In the genomic region with DNA sequence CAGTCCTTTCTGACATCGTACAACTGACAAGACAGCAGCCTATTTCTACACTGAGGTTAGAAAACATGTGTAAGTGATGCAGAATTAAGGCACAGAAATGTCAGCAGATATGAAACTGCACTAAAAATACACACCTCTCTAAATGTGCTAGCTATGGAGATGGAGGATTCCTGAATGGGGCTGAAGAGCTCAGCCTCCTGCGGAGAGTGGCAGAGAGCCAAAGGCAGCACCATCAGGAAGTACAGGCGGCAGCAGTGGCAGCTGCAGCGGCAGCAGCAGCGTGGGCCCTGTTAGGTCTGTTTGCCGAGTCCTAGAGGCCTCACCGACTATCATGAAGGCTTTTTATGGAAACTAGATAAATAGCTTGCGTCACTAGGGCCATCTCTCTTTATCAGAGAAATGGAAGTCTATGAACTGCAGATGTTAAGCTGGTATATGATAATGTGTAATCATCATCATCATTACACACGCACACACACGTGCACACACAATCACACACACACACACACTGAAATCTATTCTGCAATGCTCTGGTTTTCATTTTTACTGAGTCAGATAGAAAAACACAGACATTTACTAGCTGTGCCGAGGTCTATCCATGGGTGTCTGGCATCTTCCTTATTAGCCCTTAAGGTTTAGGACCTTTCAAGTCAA, we compare ENCODE assay signal across 8 mouse cellular contexts.
A peak's percentile ranks its signal among the peaks of the same experiment; 100 is the strongest.
DNase-seq lines count a peak whose midpoint lies in the region; ATAC-seq and TF ChIP-seq lines count a peak whose summit lies in the region.

No protein-coding gene starts in this region.

- H3K4me2 ChIP-seq in limb, embryonic 13.5 days (replicated peaks) = no peak overlapping the region; the same call in 1 of the 2 replicates
- no peak overlapping the region for H3K4me2 ChIP-seq in liver, embryonic 14.5 days (ENCODE audit: low read depth)

- no peak overlapping the region for H3K27ac ChIP-seq in limb, embryonic 13.5 days
- no peak overlapping the region for H3K27ac ChIP-seq in limb, embryonic 10.5 days
- H3K27ac ChIP-seq in liver, embryonic 14.5 days = no peak overlapping the region

- H3K9ac ChIP-seq in limb, embryonic 13.5 days = no peak overlapping the region
- H3K9ac ChIP-seq in liver, embryonic 14.5 days (replicated peaks) = no peak overlapping the region

- H3K27me3 ChIP-seq in limb, embryonic 13.5 days = peaks cover 25% of the 10 kb centered on the region
- no peaks in the 10 kb centered on the region; the same call in 1 of the 2 replicates for H3K27me3 ChIP-seq in limb, embryonic 10.5 days (ENCODE audit: low read depth, poor library complexity, severe bottlenecking)
- H3K27me3 ChIP-seq in liver, embryonic 14.5 days (ENCODE audit: control insufficient read depth, insufficient read depth, low read length) = no peaks in the 10 kb centered on the region

- ATAC-seq in limb, embryonic 13.5 days (ENCODE audit: low FRiP score, low read depth) = peak; percentile 38; the same call in 1 of the 2 replicates
- peak; percentile 90 for ATAC-seq in granulocyte monocyte progenitor cell, adult 5-6 weeks (replicated peaks; ENCODE audit: poor library complexity, severe bottlenecking)
- ATAC-seq in liver, embryonic 14.5 days (ENCODE audit: insufficient read depth) = peak; percentile 48; the same call in 1 of the 2 replicates

- no peaks in the 10 kb centered on the region for H3K9me3 ChIP-seq in limb, embryonic 13.5 days
- no peaks in the 10 kb centered on the region for H3K9me3 ChIP-seq in limb, embryonic 10.5 days (replicated peaks)
- no peaks in the 10 kb centered on the region for H3K9me3 ChIP-seq in liver, embryonic 14.5 days (ENCODE audit: control insufficient read depth, low read length)

- DNase-seq in limb, embryonic 10.5 days (ENCODE audit: low spot score) = no peak
- DNase-seq in adrenal gland, postnatal 10 days = peak; percentile 45
- DNase-seq in kidney, postnatal 25 days = peak; percentile 69 to 76
- no peak for DNase-seq in liver, embryonic 14.5 days (ENCODE audit: low read depth in 3 of 3, low spot score in 3 of 3)
- peak; percentile 76 for DNase-seq in right cerebral cortex, postnatal 14 days
- DNase-seq in gastrocnemius, adult 18-20 months (ENCODE audit: low spot score) = no peak

- 42% methylated on average over 11 of the region's 11 CpGs for WGBS in limb, embryonic 13.5 days
- 68% methylated on average over 11 of the region's 11 CpGs for WGBS in limb, embryonic 10.5 days
- 29% methylated on average over 11 of the region's 11 CpGs for WGBS in liver, embryonic 14.5 days (ENCODE audit: insufficient replicate concordance)

- H3K36me3 ChIP-seq in limb, embryonic 13.5 days = no peaks in the 10 kb centered on the region
- H3K36me3 ChIP-seq in limb, embryonic 10.5 days = no peaks in the 10 kb centered on the region
- H3K36me3 ChIP-seq in liver, embryonic 14.5 days (replicated peaks; ENCODE audit: control insufficient read depth, insufficient read depth, low read depth) = no peaks in the 10 kb centered on the region

- no peak for TF ChIP-seq CTCF in liver, embryonic 14.5 days (IDR thresholded peaks at IDR 0.05; ENCODE audit: low read depth)

- H3K4me3 ChIP-seq in limb, embryonic 13.5 days = no peak overlapping the region
- H3K4me3 ChIP-seq in limb, embryonic 10.5 days = no peak overlapping the region
- no peak overlapping the region for H3K4me3 ChIP-seq in liver, embryonic 14.5 days (ENCODE audit: insufficient read depth in 1 of 2, low read depth in 2 of 2, low read length in 2 of 2)

- peaks cover 25% of the 10 kb centered on the region for H3K4me1 ChIP-seq in limb, embryonic 13.5 days
- H3K4me1 ChIP-seq in limb, embryonic 10.5 days = peaks cover 18% of the 10 kb centered on the region
- H3K4me1 ChIP-seq in liver, embryonic 14.5 days (replicated peaks; ENCODE audit: control insufficient read depth in 2 of 2, insufficient read depth in 2 of 2, low read length in 1 of 2) = no peaks in the 10 kb centered on the region; a peak in 1 of 4 replicates

- TF ChIP-seq EP300 in liver, embryonic 14.5 days (IDR thresholded peaks at IDR 0.05; ENCODE audit: low read depth) = no peak

Comparison
In these comparisons a context has a peak if more than half of its experiments do, and no peak if none do; other contexts are left out.
1. ATAC-seq: peak in every context shown above with its lines; median percentile 90 in granulocyte monocyte progenitor cell, adult 5-6 weeks; 48 in liver, embryonic 14.5 days; 38 in limb, embryonic 13.5 days.
2. DNase-seq: peak in adrenal gland, postnatal 10 days (single experiment), kidney, postnatal 25 days (2 of 2) and right cerebral cortex, postnatal 14 days (single experiment); none in limb, embryonic 10.5 days (single experiment), liver, embryonic 14.5 days (0 of 3) and gastrocnemius, adult 18-20 months (single experiment).